Mouse (Mus musculus): ENCODE data around the gene Car3.

GRCm38 (mm10) chr3:14848587-14849254, 14.6 kb upstream of the Car3 start:
- TF ChIP-seq POLR2A (IDR thresholded peaks at IDR 0.05; ENCODE audit: insufficient read depth, low read depth, low read length) (no peak), CTCF (IDR thresholded peaks at IDR 0.05; ENCODE audit: insufficient read depth, low read depth, low read length) (no peak)

Measured in olfactory bulb, adult 2 months (tissue).